Mouse (Mus musculus): Measurements from ENCODE around the gene Snx5. TPM values are rescaled to one million over a fixed set of nuclear protein-coding genes. Genes with fewer than 3 reads are reported as not detected.

Gene Snx5
- total and polyA plus RNA-seq, 2 experiments: 17.2 to 60.3 TPM

DNA sequence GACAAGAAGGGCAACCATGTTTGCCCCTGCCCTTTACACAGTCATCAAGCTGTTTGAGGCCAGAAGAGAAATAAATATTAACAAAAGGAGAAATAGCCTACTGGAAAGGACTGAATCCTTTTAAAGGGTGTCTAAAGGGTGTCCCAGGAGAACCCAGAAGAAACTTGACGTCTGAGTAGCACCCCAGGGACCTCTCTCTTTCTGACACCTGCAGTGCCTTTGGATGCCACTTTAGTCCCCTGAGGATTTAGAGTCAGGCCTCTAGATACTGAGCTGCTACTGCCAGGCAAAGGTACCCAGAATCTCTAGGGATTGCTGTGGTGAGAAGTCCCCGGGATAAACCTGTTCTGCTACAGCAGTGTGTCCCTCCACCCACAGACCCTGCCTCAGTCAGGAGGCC, 31.4 kb downstream of the Snx5 start:
- Histone ChIP-seq H3K27ac (replicated peaks; ENCODE audit: insufficient read depth, low read depth, low read length) (no peak overlapping the region), H3K4me1 (ENCODE audit: control insufficient read depth, insufficient read depth, low read length) (no peaks in the 10 kb centered on the region; the same call in 1 of the 2 replicates), H3K4me3 (ENCODE audit: insufficient read depth, low read depth, low read length) (no peak overlapping the region), H3K36me3 (ENCODE audit: control insufficient read depth, insufficient read depth, low read length) (no peaks in the 10 kb centered on the region), H3K27me3 (ENCODE audit: control insufficient read depth, insufficient read depth, low read length) (no peaks in the 10 kb centered on the region), H3K9ac (ENCODE audit: low read depth, low read length) (no peak overlapping the region), H3K79me2 (ENCODE audit: control insufficient read depth, insufficient read depth, low read length) (no peaks in the 10 kb centered on the region)
- 69% methylated on average over 2 of the region's 2 CpGs for WGBS
- DNase-seq (ENCODE audit: extremely low read depth, low read depth, low spot score): no peak
- TF ChIP-seq CTCF (IDR thresholded peaks at IDR 0.05; ENCODE audit: low read depth, low read length): no peak
- TF ChIP-seq POLR2A (IDR thresholded peaks at IDR 0.05; ENCODE audit: extremely low read depth, insufficient read depth, low read length): no peak

- DNase-seq (ENCODE audit: extremely low read depth, low read depth, low spot score): no peak
- Histone ChIP-seq H3K27ac (replicated peaks; ENCODE audit: insufficient read depth, low read depth, low read length) (no peak overlapping the region), H3K9ac (ENCODE audit: low read depth, low read length) (no peak overlapping the region), H3K27me3 (ENCODE audit: control insufficient read depth, insufficient read depth, low read length) (no peaks in the 10 kb centered on the region), H3K36me3 (ENCODE audit: control insufficient read depth, insufficient read depth, low read length) (no peaks in the 10 kb centered on the region), H3K4me3 (ENCODE audit: insufficient read depth, low read depth, low read length) (no peak overlapping the region), H3K79me2 (ENCODE audit: control insufficient read depth, insufficient read depth, low read length) (no peaks in the 10 kb centered on the region), H3K4me1 (ENCODE audit: control insufficient read depth, insufficient read depth, low read length) (no peaks in the 10 kb centered on the region; the same call in 1 of the 2 replicates)
- TF ChIP-seq CTCF (IDR thresholded peaks at IDR 0.05; ENCODE audit: low read depth, low read length) (no peak), POLR2A (IDR thresholded peaks at IDR 0.05; ENCODE audit: extremely low read depth, insufficient read depth, low read length) (no peak)
- 89% methylated on average over 6 of the region's 6 CpGs for WGBS
Measured at GRCm38 (mm10) chr2:144238341-144238740, 32.4 kb downstream of the Snx5 start.

GRCm38 (mm10) chr2:144236791-144237584, 33.7 kb downstream of the Snx5 start:
- no peak for DNase-seq (ENCODE audit: extremely low read depth, low read depth, low spot score)
- Histone ChIP-seq H3K36me3 (ENCODE audit: control insufficient read depth, insufficient read depth, low read length) (no peaks in the 10 kb centered on the region), H3K4me1 (ENCODE audit: control insufficient read depth, insufficient read depth, low read length) (no peaks in the 10 kb centered on the region; the same call in 1 of the 2 replicates), H3K4me3 (ENCODE audit: insufficient read depth, low read depth, low read length) (no peak overlapping the region), H3K9ac (ENCODE audit: low read depth, low read length) (no peak overlapping the region), H3K79me2 (ENCODE audit: control insufficient read depth, insufficient read depth, low read length) (no peaks in the 10 kb centered on the region), H3K27ac (replicated peaks; ENCODE audit: insufficient read depth, low read depth, low read length) (no peak overlapping the region), H3K27me3 (ENCODE audit: control insufficient read depth, insufficient read depth, low read length) (no peaks in the 10 kb centered on the region)
- TF ChIP-seq CTCF (IDR thresholded peaks at IDR 0.05; ENCODE audit: low read depth, low read length) (no peak), POLR2A (IDR thresholded peaks at IDR 0.05; ENCODE audit: extremely low read depth, insufficient read depth, low read length) (no peak)
- 61% methylated on average over 9 of the region's 9 CpGs for WGBS

GRCm38 (mm10) chr2:144235776-144236175, 34.9 kb downstream of the Snx5 start:
- H3K36me3 ChIP-seq (ENCODE audit: control insufficient read depth, insufficient read depth, low read length): no peaks in the 10 kb centered on the region
- no peak overlapping the region for H3K27ac ChIP-seq (replicated peaks; ENCODE audit: insufficient read depth, low read depth, low read length)
- no peaks in the 10 kb centered on the region for H3K79me2 ChIP-seq (ENCODE audit: control insufficient read depth, insufficient read depth, low read length)
- 83% methylated on average over 3 of the region's 3 CpGs for whole genome bisulfite sequencing
- DNase-seq (ENCODE audit: extremely low read depth, low read depth, low spot score): no peak
- H3K9ac ChIP-seq (ENCODE audit: low read depth, low read length): no peak overlapping the region
- H3K27me3 ChIP-seq (ENCODE audit: control insufficient read depth, insufficient read depth, low read length): no peaks in the 10 kb centered on the region
- no peak overlapping the region for H3K4me3 ChIP-seq (ENCODE audit: insufficient read depth, low read depth, low read length)
- peaks cover 2% of the 10 kb centered on the region for H3K4me1 ChIP-seq (ENCODE audit: control insufficient read depth, insufficient read depth, low read length)
- TF ChIP-seq POLR2A (IDR thresholded peaks at IDR 0.05; ENCODE audit: extremely low read depth, insufficient read depth, low read length) (no peak), CTCF (IDR thresholded peaks at IDR 0.05; ENCODE audit: low read depth, low read length) (no peak)

- TF ChIP-seq CTCF (IDR thresholded peaks at IDR 0.05; ENCODE audit: low read depth, low read length): no peak
- no peak for TF ChIP-seq POLR2A (IDR thresholded peaks at IDR 0.05; ENCODE audit: extremely low read depth, insufficient read depth, low read length)
- no peak for DNase-seq (ENCODE audit: extremely low read depth, low read depth, low spot score)
- H3K4me3 ChIP-seq (ENCODE audit: insufficient read depth, low read depth, low read length): no peak overlapping the region
- H3K79me2 ChIP-seq (ENCODE audit: control insufficient read depth, insufficient read depth, low read length): no peaks in the 10 kb centered on the region
- H3K4me1 ChIP-seq (ENCODE audit: control insufficient read depth, insufficient read depth, low read length): peaks cover 5% of the 10 kb centered on the region
- H3K9ac ChIP-seq (ENCODE audit: low read depth, low read length): no peak overlapping the region
- no peak overlapping the region for H3K27ac ChIP-seq (replicated peaks; ENCODE audit: insufficient read depth, low read depth, low read length)
- H3K27me3 ChIP-seq (ENCODE audit: control insufficient read depth, insufficient read depth, low read length): no peaks in the 10 kb centered on the region
- WGBS: 81% methylated on average over 3 of the region's 3 CpGs
- no peaks in the 10 kb centered on the region for H3K36me3 ChIP-seq (ENCODE audit: control insufficient read depth, insufficient read depth, low read length)
Measured at GRCm38 (mm10) chr2:144233534-144233933, 37.2 kb downstream of the Snx5 start.

GRCm38 (mm10) chr2:144231115-144231514, 39.6 kb downstream of the Snx5 start:
- Histone ChIP-seq H3K9ac (ENCODE audit: low read depth, low read length) (no peak overlapping the region), H3K36me3 (ENCODE audit: control insufficient read depth, insufficient read depth, low read length) (no peaks in the 10 kb centered on the region), H3K79me2 (ENCODE audit: control insufficient read depth, insufficient read depth, low read length) (no peaks in the 10 kb centered on the region), H3K27me3 (ENCODE audit: control insufficient read depth, insufficient read depth, low read length) (no peaks in the 10 kb centered on the region), H3K4me1 (ENCODE audit: control insufficient read depth, insufficient read depth, low read length) (peaks cover 5% of the 10 kb centered on the region), H3K4me3 (ENCODE audit: insufficient read depth, low read depth, low read length) (no peak overlapping the region), H3K27ac (replicated peaks; ENCODE audit: insufficient read depth, low read depth, low read length) (no peak overlapping the region)
- 63% methylated on average over 5 of the region's 5 CpGs for WGBS
- TF ChIP-seq POLR2A (IDR thresholded peaks at IDR 0.05; ENCODE audit: extremely low read depth, insufficient read depth, low read length): no peak
- TF ChIP-seq CTCF (IDR thresholded peaks at IDR 0.05; ENCODE audit: low read depth, low read length): no peak
- no peak for DNase-seq (ENCODE audit: extremely low read depth, low read depth, low spot score)

Data from liver, adult 2 months (tissue).